Mouse (Mus musculus): Measurements from ENCODE around the gene Resp18.

The Resp18 gene

DNA sequence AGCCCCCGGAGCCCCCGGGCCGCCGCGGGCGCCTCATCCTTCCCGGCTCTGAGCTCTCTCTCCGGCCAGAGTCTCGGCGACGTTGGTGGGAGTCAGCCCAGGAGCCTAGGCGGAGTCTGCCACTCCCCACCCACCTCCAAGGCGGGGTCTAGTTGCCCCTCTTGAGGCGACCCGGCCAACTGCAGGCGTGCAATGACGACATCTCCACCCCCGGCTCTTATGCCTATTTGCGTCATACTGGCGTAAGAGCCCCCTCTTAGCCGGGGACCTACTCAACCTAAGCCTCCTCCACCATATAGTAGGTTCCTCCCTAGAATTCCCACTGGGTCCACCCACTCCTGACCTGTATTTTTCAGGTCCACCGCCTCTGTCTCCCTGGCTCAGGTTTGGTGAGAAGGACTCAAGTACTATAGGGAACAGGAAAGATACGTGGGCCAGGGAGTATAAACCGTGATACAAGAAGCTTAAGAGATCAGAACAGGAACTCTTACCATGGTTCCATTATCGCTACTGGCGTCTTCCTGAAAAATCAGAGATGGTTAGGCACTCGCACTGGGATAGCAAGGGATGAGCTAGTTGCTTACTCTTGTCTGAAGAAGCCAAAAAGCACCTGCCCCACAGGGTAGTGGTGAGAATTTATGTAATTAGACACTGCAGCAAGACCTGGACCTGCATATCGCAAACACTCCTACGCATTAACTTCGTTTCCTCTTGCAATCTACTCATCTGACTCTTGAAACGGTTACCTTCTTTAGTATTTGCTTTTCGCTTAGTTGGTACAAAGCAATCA, 13.9 kb downstream of the Resp18 start, which contains the start of gene Ptprn:
Ptprn (minus strand) TSS at position 412 of the 790 bp plus-strand sequence.
- peak; percentile 6 for DNase-seq

DNA sequence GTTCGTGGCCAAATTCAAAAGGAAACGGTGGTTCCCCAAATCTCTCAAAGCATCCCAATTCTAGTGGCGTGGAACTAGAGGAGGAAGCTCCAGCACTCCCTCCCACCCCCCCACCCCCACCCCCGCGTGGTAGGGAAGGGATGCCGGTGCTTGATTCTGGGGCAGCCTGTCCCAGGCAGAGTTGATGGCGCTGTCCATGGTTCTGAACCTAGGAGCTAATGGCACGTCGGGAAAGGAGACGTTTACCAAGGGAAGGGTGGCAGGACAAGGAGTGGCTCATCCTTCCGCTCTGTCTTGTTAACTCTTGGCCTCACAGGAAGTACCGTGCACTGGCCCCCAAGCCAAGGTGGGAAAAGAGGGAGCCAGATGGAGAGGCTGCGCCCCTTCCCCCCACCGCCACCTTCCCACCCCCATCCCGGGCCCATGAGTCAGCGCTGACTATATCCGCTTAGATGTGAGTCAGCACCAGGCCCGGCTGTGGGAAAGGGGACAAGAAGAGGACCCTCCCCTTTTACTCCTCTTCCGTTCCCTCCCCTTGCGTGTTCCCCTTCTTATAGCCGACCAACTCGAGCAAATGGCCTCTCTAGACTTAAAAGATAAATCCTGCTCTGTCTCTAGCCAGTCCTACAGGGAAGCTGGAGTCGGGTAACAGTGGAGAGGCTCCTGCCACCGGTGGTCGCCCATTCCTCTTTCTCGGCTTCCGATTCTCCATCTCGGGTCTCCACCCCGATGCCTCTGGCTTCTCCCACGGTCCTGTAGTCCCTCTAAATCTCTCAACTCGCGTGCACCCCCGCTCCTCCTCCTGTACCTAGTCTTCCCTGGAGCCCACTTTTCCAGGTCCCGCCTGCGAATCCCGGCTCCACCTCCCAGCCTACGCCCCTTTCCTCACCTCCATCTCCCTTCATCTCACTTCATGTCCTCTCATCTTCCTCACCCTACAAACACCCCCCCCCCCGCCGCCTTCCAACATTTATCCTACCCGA, 15.0 kb downstream of the Resp18 start:
- peak; percentile 62 for DNase-seq

- no peak for DNase-seq
Observed at GRCm38 (mm10) chr1:75261278-75261677, 16.9 kb downstream of the Resp18 start.

DNA sequence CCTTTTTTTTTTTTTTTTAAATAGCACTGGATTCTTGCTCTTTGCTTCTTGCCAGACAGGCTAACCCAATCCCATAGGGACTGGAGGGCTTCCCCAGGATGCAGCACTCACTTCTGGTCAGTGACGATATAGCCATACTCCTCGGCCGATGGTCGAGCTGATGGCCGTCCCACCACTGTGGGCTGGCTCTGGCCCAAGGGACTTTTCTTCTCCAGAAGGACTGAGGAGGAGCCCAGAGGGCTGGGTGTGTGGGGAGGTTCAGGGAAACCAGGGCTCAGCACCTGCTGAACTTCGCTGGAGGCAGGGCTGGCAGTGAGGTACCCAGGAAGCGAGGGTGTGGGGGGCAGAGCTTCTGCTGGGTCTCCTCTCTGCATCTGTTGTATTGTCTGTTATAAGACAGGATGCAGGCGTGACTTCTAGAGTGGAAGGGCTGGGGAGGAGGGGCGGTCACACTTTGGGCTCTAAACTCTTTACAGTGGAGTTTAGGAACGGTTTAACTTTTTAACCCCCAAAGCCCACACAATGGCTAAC, 22.6 kb downstream of the Resp18 start:
- peak; percentile 78 for DNase-seq

DNA sequence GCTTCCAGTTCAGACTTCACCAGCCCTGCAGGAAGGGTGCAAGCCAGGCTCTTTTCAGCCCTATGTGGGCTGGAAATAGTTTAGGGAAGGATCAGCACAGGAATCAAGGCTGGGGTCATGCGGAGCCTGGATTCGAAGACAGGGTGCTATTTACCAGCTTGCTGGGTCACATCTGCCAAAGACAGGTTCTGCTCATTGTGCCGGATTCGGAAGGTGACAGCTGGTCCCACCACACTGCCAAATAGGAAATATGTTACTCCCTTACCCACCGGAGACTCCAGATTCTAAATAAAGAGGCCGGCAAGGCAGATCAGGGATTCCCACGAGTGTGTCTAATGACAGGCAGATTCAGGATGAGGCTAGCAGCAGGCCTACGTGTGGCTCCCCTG, 23.6 kb downstream of the Resp18 start:
- DNase-seq: no peak

DNA sequence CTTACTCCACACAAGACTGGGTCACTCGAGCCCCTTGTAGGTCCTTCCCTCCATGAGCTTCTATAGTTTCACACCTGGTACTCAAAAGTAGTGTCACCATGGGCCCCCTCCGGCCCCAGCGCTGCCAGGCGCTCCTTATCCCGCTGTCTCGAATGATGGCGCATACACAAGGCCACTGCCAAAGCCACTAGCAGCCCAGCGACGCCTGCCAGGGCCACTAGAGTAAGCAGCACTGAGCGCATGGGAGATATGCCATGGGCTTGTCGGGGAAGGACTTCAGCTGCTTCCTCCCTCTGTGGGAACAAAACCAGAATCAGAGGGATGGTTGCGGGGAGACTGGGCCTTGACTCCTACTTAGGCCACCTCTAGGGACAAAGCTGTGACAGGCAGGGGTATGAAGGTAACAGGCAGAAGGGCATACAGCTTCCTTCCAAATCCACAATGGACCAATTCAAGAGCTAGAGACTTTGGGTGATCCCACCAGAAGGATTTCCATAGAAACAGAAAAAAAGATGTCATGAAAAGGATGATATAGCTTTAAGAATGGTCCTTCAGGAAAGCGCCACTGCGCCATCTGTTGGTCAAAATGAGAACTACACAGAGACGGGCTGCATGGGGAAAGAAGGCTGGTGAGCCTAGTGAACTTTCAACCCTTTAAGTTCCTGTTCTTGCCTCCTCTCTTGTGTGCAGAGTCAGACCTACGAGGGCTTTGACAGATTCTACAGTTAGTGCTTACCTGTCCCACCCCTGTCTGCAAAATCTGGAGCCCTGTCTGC, 24.2 kb downstream of the Resp18 start:
- DNase-seq: peak; percentile 88

DNA sequence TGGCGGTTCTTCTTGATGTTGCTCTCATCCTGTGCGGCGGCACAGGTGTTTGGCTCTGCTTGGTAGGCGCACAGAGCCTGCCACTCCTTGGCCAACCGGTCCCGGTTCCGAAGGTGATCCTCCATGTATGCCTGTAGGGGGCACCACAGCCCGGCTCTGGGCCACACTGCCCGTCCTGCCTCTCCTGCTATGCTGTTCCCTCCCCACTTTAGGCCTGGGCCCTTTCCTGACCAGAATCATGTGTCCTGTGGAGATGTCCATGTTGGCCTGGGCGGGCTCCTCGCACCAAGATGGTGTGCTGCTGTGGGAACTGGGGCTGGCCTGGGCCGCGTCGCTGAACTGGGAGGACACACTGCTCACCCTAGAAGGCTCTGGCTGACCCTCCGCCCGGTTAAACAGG, 25.2 kb downstream of the Resp18 start:
- DNase-seq: peak; percentile 27

DNA sequence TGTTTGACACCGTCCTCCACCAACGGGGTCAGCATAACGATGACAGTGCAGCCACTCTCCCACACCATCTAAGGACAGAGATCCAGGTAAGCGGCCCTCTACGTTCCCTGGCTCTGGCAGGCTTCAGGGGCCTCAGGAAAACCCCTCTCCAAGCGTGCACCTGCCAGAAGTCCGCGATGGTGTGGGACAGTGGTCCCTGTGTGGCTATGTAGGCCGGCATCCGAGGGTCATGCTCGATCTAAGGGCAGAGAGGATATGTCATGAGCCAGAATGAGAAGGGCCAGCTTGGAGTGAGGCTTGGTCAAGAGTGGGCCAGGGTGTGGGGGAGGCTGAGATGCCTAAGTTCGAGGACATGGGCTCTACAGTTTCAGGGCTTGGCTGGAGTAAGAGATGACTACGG, 25.9 kb downstream of the Resp18 start:
- DNase-seq: no peak

GRCm38 (mm10) chr1:75251112-75251970, 26.9 kb downstream of the Resp18 start:
- DNase-seq: peak; percentile 88

DNA sequence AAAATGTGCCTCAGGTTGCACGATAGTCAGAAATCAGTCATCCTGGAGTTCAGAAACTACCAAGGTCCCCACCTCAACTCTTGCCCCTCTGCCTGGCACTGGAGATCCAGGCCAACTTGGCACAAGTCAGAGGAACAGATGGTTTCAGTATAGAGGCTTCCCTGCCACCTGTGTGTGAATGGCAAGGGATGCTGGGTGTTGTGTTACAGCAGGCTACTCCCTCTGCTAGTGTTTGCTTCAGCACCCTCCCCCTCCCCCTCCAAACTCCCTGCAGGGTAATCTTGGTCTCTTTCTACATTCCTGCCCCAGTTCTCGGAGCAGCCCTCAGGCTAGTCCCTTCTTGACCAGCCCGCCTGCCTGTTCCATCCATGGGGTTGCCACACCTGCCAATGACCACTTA, 27.7 kb downstream of the Resp18 start:
- DNase-seq: no peak

DNA sequence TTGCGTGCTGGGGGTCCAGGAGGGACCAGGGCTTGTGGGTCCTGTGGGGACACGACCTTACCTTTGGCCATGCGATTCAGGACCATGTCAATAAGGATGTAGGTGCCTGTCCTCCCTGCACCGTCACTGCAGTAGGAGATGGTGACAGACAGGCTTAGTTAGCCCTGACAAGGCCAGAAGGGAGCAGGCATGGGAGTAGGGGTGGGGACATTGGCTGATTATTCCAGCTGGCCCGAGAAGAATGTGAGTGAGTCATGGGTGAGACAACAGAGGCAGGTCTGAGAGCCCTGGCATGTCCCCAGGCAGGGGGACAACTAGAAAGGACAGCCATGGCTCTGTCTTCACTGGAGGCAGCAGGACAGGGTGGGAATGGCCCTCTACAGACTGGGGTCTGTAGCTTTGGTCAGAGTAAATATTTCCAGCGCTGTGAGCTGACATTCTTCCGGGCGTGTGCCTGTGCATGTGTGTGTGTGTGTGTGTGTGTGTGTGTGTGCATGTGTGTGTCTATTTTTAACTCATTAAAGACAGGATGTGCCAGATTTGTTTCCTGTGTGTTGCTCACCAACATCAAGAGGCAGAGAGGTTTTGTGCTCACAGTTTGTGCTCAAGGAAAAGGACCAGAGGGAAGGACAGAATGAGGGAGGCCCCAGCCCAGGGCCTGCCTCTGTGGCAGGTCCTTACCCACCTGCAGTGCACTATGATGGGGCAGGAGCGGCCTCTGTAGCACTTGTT, 30.0 kb downstream of the Resp18 start:
- no peak for DNase-seq

DNA sequence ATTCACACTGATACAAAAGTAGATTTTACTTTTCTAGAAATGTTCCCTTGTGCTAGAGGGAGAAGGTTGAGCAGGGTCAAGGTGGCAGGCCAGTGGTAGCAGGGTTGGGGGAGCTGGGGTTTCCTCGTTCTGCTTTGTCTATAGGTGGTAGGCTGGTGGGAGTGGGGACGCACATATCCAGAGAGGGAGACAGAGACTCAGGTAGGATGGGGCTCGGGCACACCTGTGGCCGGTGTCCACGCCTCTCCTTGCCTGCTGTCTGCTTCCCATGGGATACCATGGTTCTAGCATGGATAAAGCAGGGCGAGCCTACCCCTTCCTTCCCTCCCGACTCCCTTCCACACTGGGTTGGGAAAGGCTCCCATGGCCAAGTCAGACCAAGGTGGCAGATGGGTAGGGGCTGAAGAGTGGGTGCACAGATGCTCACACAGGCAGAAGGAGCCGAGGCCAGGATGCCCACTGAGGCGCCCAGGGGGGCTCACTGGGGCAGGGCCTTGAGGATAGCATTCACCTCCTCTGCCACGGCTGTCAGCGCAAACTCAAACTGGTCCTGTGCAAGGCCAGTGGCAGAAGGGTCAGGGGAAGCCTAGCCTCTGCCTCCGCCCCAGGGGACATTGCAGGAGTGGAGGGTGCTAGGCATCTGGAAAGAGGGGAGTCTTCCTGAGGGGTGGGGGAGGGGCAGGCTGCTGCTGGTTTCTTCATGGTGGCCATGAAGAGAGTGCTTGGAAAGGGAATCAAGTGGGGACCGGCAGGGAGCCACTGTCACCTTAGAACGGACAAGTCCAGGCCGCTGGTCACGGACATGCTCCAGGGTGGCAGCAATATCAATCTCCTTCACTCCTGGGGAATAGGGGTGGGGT, 30.9 kb downstream of the Resp18 start:
- DNase-seq: no peak

GRCm38 (mm10) chr1:75244836-75245235, 33.4 kb downstream of the Resp18 start:
- peak; percentile 42 for DNase-seq

DNA sequence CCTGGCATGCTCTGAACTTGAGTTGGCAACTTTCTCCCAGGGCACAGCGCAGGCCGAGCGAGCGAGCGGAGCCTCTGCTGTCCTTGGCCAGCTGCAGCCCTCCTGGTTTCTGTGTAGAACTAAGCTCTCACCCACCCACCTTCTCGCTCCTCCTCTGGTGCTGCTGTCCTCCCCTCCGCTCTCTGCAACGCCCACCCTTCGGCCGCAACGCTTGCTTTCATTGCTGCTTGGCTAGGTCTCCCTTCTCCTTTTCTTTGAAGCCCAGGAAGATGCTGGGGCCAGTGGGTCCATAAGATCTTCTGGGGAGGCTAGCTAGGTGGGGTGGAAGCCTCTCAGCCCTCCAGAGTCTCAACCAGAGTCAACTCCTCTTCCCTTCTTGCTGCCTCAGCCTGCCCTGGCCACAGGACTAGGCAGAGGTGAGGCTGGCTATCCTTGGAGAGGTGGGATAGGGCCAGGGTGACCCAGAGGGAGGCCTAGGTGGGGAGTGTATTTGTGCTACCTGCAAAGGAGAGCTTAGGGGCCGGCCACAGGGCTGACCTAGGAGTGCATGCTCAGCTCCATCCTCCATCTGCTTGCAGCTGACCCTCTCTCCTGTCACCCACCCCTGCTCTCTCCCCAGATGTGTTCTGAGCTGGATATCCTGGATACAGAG, 33.9 kb downstream of the Resp18 start:
- DNase-seq: no peak

GRCm38 (mm10) chr1:75243411-75243810, 34.8 kb downstream of the Resp18 start:
- no peak for DNase-seq

- no peak for DNase-seq
Observed at GRCm38 (mm10) chr1:75239591-75239990, 38.6 kb downstream of the Resp18 start.

- peak; percentile 73 for DNase-seq
Observed at GRCm38 (mm10) chr1:75236117-75237050, 41.8 kb downstream of the Resp18 start, which contains the start of gene Dnajb2. Gene Dnajb2 (plus strand): TSS chr1:75236406.

GRCm38 (mm10) chr1:75234606-75235005, 43.6 kb downstream of the Resp18 start:
- DNase-seq: peak; percentile 79

Measured in thymus, postnatal 14 days (tissue).